Mouse (Mus musculus) liver, embryonic 14.5 days (tissue): Measurements from ENCODE around the gene Mpdu1.

ENCODE experiments used
- CTCF ChIP-seq: IDR thresholded peaks from 2 replicates; pipeline ENCODE4 v1.5.1; 2016; ENCODE audit warnings: antibody characterized with exemption, low read depth, control low read depth
- EP300 ChIP-seq: IDR thresholded peaks from 2 replicates; pipeline ENCODE4 v1.6.1; 2016; ENCODE audit warnings: antibody characterized with exemption, low read depth

GRCm38 (mm10) chr11:69661221-69661881 lies 1.1 kb downstream of the Mpdu1 start:
- TF ChIP-seq CTCF (no peak), EP300 (no peak)
